Mouse (Mus musculus): ENCODE measurements at regions not wholly inside any gene's neighbourhood (a gene's known extent, or its start where the extent isn't known, plus 50 kb on each side); places are given as distances from the start of the nearest gene placed in this dataset.

GRCm38 (mm10) chr13:92911660-92912284, 67.2 kb downstream of the Mtx3 start:
- Histone ChIP-seq H3K27me3 (ENCODE audit: control insufficient read depth, insufficient read depth, low read length, poor library complexity, severe bottlenecking) (no peaks in the 10 kb centered on the region), H3K27ac (ENCODE audit: insufficient read depth, low read length) (no peak overlapping the region), H3K9ac (ENCODE audit: low read depth, poor library complexity, severe bottlenecking) (no peak overlapping the region), H3K36me3 (ENCODE audit: control insufficient read depth, insufficient read depth, low read length, poor library complexity, severe bottlenecking) (no peaks in the 10 kb centered on the region), H3K9me3 (replicated peaks; ENCODE audit: control insufficient read depth, insufficient read depth, low read length, poor library complexity, severe bottlenecking) (no peaks in the 10 kb centered on the region), H3K4me1 (ENCODE audit: control insufficient read depth, insufficient read depth, low read length) (no peaks in the 10 kb centered on the region), H3K4me3 (ENCODE audit: low read depth, low read length) (no peak overlapping the region)
- TF ChIP-seq CTCF (IDR thresholded peaks at IDR 0.05; ENCODE audit: low read depth, low read length) = no peak
- no peak for TF ChIP-seq EP300 (IDR thresholded peaks at IDR 0.05; ENCODE audit: insufficient read depth, low read depth, low read length)
- TF ChIP-seq POLR2A (IDR thresholded peaks at IDR 0.05; ENCODE audit: insufficient read depth, low read length) = no peak

GRCm38 (mm10) chr13:92912661-92913060, 68.1 kb downstream of the Mtx3 start:
- no peak overlapping the region for H3K27ac ChIP-seq (ENCODE audit: insufficient read depth, low read length)
- no peaks in the 10 kb centered on the region for H3K27me3 ChIP-seq (ENCODE audit: control insufficient read depth, insufficient read depth, low read length, poor library complexity, severe bottlenecking)
- H3K36me3 ChIP-seq (ENCODE audit: control insufficient read depth, insufficient read depth, low read length, poor library complexity, severe bottlenecking) = no peaks in the 10 kb centered on the region
- no peaks in the 10 kb centered on the region for H3K4me1 ChIP-seq (ENCODE audit: control insufficient read depth, insufficient read depth, low read length)
- no peak overlapping the region for H3K9ac ChIP-seq (ENCODE audit: low read depth, poor library complexity, severe bottlenecking)
- no peak for TF ChIP-seq CTCF (IDR thresholded peaks at IDR 0.05; ENCODE audit: low read depth, low read length)
- TF ChIP-seq EP300 (IDR thresholded peaks at IDR 0.05; ENCODE audit: insufficient read depth, low read depth, low read length) = no peak
- H3K9me3 ChIP-seq (replicated peaks; ENCODE audit: control insufficient read depth, insufficient read depth, low read length, poor library complexity, severe bottlenecking) = no peaks in the 10 kb centered on the region
- no peak overlapping the region for H3K4me3 ChIP-seq (ENCODE audit: low read depth, low read length)

- no peak overlapping the region for H3K4me3 ChIP-seq (ENCODE audit: low read depth, low read length)
- no peak overlapping the region for H3K27ac ChIP-seq (ENCODE audit: insufficient read depth, low read length)
- H3K36me3 ChIP-seq (ENCODE audit: control insufficient read depth, insufficient read depth, low read length, poor library complexity, severe bottlenecking) = no peaks in the 10 kb centered on the region
- H3K9me3 ChIP-seq (replicated peaks; ENCODE audit: control insufficient read depth, insufficient read depth, low read length, poor library complexity, severe bottlenecking) = no peaks in the 10 kb centered on the region
- no peaks in the 10 kb centered on the region for H3K4me1 ChIP-seq (ENCODE audit: control insufficient read depth, insufficient read depth, low read length)
- no peak for TF ChIP-seq CTCF (IDR thresholded peaks at IDR 0.05; ENCODE audit: low read depth, low read length)
- TF ChIP-seq POLR2A (IDR thresholded peaks at IDR 0.05; ENCODE audit: insufficient read depth, low read length) = no peak
- TF ChIP-seq EP300 (IDR thresholded peaks at IDR 0.05; ENCODE audit: insufficient read depth, low read depth, low read length) = no peak
- no peak overlapping the region for H3K9ac ChIP-seq (ENCODE audit: low read depth, poor library complexity, severe bottlenecking)
- no peaks in the 10 kb centered on the region for H3K27me3 ChIP-seq (ENCODE audit: control insufficient read depth, insufficient read depth, low read length, poor library complexity, severe bottlenecking)
These were observed 70.1 kb downstream of the Mtx3 start for GRCm38 (mm10) chr13:92914631-92915030.

- Histone ChIP-seq H3K9me3 (replicated peaks; ENCODE audit: control insufficient read depth, insufficient read depth, low read length, poor library complexity, severe bottlenecking) (no peaks in the 10 kb centered on the region), H3K27me3 (ENCODE audit: control insufficient read depth, insufficient read depth, low read length, poor library complexity, severe bottlenecking) (no peaks in the 10 kb centered on the region), H3K36me3 (ENCODE audit: control insufficient read depth, insufficient read depth, low read length, poor library complexity, severe bottlenecking) (no peaks in the 10 kb centered on the region), H3K27ac (ENCODE audit: insufficient read depth, low read length) (no peak overlapping the region), H3K9ac (ENCODE audit: low read depth, poor library complexity, severe bottlenecking) (no peak overlapping the region), H3K4me1 (ENCODE audit: control insufficient read depth, insufficient read depth, low read length) (no peaks in the 10 kb centered on the region), H3K4me3 (ENCODE audit: low read depth, low read length) (no peak overlapping the region)
- TF ChIP-seq CTCF (IDR thresholded peaks at IDR 0.05; ENCODE audit: low read depth, low read length) = no peak
These were observed 70.8 kb downstream of the Mtx3 start for GRCm38 (mm10) chr13:92915221-92915839.

- Histone ChIP-seq H3K36me3 (ENCODE audit: control insufficient read depth, insufficient read depth, low read length, poor library complexity, severe bottlenecking) (no peaks in the 10 kb centered on the region), H3K9me3 (replicated peaks; ENCODE audit: control insufficient read depth, insufficient read depth, low read length, poor library complexity, severe bottlenecking) (no peaks in the 10 kb centered on the region)
- no peak for TF ChIP-seq CTCF (IDR thresholded peaks at IDR 0.05; ENCODE audit: low read depth, low read length)
- no peak for TF ChIP-seq EP300 (IDR thresholded peaks at IDR 0.05; ENCODE audit: insufficient read depth, low read depth, low read length)
- no peak for TF ChIP-seq POLR2A (IDR thresholded peaks at IDR 0.05; ENCODE audit: insufficient read depth, low read length)
These were observed 71.6 kb downstream of the Mtx3 start for GRCm38 (mm10) chr13:92915948-92916710.

GRCm38 (mm10) chr13:92919882-92920281, 75.3 kb downstream of the Mtx3 start:
- TF ChIP-seq POLR2A (IDR thresholded peaks at IDR 0.05; ENCODE audit: insufficient read depth, low read length) (no peak), EP300 (IDR thresholded peaks at IDR 0.05; ENCODE audit: insufficient read depth, low read depth, low read length) (no peak), CTCF (IDR thresholded peaks at IDR 0.05; ENCODE audit: low read depth, low read length) (no peak)
- Histone ChIP-seq H3K9ac (ENCODE audit: low read depth, poor library complexity, severe bottlenecking) (no peak overlapping the region), H3K4me3 (ENCODE audit: low read depth, low read length) (no peak overlapping the region), H3K27me3 (ENCODE audit: control insufficient read depth, insufficient read depth, low read length, poor library complexity, severe bottlenecking) (no peaks in the 10 kb centered on the region), H3K27ac (ENCODE audit: insufficient read depth, low read length) (no peak overlapping the region), H3K4me1 (ENCODE audit: control insufficient read depth, insufficient read depth, low read length) (no peaks in the 10 kb centered on the region), H3K36me3 (ENCODE audit: control insufficient read depth, insufficient read depth, low read length, poor library complexity, severe bottlenecking) (no peaks in the 10 kb centered on the region), H3K9me3 (replicated peaks; ENCODE audit: control insufficient read depth, insufficient read depth, low read length, poor library complexity, severe bottlenecking) (no peaks in the 10 kb centered on the region)

More at GRCm38 (mm10) chr13:92915948-92916710, 71.6 kb downstream of the Mtx3 start:
- no peak overlapping the region for H3K9ac ChIP-seq (ENCODE audit: low read depth, poor library complexity, severe bottlenecking)
- no peak overlapping the region for H3K4me3 ChIP-seq (ENCODE audit: low read depth, low read length)
- no peaks in the 10 kb centered on the region for H3K27me3 ChIP-seq (ENCODE audit: control insufficient read depth, insufficient read depth, low read length, poor library complexity, severe bottlenecking)
- no peak overlapping the region for H3K27ac ChIP-seq (ENCODE audit: insufficient read depth, low read length)
- no peaks in the 10 kb centered on the region for H3K4me1 ChIP-seq (ENCODE audit: control insufficient read depth, insufficient read depth, low read length)
